Mouse (Mus musculus): ENCODE measurements around the gene Cenpa.

DNA sequence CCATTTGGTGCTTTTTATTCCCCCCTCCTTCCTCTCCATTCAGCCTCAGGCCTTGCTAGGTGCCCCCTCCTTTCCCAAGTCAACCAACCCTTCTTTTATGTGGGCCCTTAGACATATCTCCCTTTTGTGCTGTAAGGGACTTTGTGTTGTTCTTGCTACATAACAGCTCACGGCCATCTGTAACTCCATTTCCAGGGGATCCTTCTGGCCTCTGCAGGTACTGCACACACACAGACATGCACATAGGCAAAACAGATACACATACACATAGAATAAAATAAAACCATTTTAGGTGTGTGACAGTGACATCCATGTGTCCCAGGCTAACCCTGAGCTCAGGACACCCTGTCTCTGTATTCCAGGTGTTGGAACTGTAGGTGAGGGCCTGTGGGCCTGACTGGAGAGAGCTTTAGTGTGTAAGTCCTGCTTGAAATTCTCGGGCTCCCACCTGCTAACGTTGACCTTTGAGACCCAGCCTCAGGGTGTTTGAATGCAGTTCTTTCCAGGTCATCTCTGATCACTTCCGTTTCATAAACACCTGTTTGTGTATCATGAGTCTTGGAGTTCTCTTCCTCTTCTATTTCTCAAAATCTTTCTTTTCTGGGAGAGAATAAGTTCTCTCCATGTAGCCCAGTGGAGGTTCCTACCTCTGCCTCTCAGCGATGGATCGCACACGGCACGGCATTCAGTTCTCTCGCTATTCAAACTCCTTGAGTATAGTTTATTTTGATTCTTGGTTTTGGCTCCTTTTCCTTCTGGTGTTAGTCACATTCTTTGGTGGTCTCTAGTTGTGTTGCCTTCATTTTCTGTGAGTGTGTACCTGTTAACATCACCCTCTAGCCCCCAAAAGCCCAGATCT lies 2.3 kb downstream of the Cenpa start:
- TF ChIP-seq CTCF (IDR thresholded peaks at IDR 0.05; ENCODE audit: borderline replicate concordance, insufficient read depth, low read depth, low read length) (no peak), POLR2A (IDR thresholded peaks at IDR 0.05; ENCODE audit: borderline replicate concordance, insufficient read depth, low read length) (no peak)
